Mouse (Mus musculus): ENCODE results near the gene Plch1.

- TF ChIP-seq POLR2AphosphoS2 (IDR thresholded peaks at IDR 0.05; ENCODE audit: insufficient read length, low read depth) (no peak), E2F4 (IDR thresholded peaks at IDR 0.05; ENCODE audit: insufficient read depth) (no peak)
Observed at GRCm38 (mm10) chr3:63740073-63740472, 159.2 kb downstream of the Plch1 start.

Data from myocyte (in vitro differentiated cells).